Mouse (Mus musculus) c-Kit-positive CD71-positive TER-119-negative erythroid progenitor cells, embryonic 14.5 days (primary cell): ENCODE measurements around the gene Sept11.

ENCODE experiments used
- DNase-seq: peaks from one replicate; pipeline ENCODE4 v3.0.0-alpha.2; 2013; ENCODE audit warnings: low read depth

Gene Sept11

DNA sequence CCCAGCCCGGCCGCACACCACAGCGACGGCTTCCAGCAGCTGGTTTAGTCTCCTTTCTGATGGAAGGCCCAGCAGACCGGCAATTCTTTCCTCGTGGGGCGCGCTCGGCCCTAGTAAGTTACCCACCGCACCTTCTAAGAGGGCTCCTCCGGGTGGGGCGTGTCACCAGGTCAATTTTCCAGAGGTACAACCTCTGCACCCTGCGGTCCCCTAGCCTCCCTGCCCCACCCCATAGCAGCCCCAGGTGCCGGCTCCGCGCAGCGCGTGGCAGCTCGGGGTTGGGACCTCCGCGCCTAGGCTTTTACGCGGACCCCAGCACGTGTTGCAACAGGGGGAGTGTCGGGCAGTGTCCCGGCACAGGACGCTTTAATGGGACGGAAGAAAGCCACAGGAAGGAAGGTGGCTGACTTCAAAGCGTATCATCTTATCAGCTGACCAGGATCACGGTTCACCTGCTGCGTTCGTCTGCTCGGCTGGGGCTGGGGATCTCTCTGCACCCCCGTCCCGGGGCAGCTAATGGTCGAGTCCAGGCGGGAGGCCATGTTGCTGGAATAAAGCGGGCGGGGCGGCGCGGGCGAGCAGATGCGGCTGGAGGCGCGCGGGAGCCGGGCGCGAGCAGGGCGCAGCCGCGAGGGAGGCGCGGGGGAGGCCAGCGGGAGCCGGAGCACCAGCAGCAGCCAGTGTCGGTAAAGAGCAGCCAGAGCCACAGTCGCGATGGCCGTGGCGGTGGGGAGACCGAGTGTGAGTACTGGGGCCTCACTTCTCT is at the start of gene Sept11:
Sept11 (plus strand) TSS at position 581 of the 766 bp plus-strand sequence.
- peak; percentile 74 for DNase-seq

DNA sequence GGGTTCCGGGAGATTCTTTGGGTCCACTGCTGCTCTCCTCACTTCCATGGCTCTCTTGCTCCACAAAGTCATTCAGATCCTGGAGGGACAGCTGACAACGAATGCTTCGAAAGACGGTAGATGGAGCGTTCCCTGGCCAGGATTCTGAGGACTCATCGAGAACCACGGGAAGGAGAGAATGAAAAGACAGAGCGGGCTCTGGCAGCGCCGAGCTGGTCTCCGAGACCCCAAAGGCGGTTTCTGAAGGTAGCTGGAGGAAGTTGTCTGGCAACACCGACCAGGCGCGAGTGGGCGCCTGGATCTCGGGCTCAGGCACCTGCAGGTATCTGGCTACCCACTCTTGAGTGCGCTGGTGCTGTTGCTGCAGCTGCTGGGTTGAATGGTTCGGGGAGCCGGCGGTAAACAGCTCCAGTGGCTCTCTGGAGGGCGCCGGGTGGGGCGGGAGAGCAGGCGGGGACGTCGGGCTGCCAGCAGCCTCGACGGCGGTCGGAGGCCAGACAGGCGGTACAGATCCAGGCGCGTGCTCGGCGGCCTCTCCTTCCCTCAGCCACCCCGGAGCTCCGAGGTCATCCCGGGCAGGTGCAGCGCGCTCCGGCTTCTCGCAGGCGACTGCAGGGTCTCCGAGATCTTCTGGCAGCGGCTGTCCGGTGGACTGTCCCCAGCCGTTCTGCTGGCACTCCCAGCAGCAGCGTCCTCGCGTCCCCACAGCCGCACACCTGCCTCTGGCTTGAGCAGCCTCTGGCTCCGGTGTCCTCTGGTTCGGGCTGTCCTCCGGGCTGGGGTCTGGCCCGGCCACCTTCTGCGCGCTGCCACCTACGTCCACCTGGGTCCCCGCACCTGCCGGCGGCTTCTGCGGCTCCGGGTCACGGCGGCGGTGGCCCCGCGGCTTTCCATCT is 49.3 kb upstream of the Sept11 start:
- DNase-seq, result no peak

DNA sequence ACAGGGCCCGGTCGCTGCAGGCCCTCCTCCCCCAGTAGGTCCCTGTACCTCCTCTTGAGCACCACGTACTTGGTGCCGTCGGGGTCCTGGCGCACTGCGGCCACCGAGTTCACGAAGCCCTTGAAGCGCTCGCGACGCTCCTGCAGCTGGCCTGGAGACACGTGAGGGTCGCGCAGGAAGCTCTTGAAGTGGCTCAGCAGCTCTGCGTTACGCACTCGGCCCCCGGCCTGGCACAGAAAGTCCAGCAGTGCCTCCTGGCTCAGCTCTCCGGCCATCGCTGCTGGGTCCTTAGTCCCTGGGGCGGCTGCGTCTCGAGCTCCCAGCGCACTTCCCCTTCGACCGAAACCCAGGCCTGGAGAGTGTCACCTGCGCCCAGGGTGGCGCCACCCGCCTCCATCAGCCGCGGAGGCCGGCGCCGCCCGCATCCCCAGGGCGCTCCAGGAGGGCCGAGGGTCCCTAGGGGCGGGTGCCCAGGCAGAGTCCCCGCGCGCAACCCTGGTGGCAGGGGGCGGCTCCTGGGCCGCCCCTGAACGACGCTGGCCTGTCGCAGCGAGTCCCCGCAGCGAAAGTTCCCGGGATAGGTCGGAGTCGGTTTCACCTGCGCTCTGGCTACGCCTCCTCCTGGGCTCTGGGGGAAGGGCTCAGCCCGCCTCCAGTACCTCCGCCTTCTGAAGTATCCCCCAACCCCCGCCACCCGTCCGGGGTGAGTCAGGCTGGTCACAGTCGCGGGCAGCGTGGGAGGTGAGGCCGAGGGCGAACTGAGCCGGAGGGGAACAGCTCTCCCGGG is 48.5 kb upstream of the Sept11 start, which contains the start of gene Sowahb:
Sowahb (minus strand) TSS at position 439 of the 787 bp plus-strand sequence.
- DNase-seq, result no peak

DNA sequence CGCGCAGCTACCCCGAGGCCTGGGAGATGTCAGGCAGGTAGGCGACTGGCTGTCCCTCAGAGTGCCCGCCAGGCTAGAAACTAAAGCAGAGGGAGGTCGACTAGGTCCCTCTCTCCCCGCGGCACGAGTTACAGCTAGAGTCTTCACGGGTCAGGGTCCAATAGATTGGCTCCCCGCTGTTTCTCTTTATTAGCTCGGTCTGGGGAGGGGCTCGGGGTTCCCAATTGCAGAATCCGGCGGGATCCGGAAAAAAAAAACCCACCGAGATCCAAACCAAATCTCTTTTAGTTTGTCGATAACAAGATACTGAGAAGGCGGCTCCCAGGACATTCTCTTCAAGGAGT is 47.9 kb upstream of the Sept11 start:
- DNase-seq, result no peak

DNA sequence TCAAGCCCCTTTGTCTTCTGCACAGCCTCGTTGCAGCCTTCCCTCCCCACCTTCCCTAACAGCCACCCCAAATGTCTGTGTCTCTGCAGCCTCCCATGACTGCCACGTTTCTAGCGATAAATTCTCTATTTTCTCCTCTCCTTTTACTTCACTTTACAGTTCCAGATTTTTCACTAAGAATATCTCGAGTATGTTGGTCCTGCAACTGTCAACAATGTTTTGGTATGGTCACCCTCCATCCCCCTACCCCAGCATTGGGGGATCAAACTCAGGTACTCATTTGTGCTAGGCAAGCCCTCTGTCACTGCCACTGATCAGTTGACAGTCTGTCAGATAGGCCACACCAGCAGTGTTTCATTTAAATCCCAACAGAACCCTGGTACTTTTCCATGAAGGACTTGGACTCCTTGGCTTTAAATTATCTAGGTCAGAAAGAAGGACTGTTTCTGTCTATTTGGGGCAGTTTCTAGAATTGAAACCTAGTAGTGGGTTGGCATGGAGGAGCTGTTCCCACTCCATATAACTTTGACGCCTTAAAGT is 46.9 kb upstream of the Sept11 start:
- no peak for DNase-seq

DNA sequence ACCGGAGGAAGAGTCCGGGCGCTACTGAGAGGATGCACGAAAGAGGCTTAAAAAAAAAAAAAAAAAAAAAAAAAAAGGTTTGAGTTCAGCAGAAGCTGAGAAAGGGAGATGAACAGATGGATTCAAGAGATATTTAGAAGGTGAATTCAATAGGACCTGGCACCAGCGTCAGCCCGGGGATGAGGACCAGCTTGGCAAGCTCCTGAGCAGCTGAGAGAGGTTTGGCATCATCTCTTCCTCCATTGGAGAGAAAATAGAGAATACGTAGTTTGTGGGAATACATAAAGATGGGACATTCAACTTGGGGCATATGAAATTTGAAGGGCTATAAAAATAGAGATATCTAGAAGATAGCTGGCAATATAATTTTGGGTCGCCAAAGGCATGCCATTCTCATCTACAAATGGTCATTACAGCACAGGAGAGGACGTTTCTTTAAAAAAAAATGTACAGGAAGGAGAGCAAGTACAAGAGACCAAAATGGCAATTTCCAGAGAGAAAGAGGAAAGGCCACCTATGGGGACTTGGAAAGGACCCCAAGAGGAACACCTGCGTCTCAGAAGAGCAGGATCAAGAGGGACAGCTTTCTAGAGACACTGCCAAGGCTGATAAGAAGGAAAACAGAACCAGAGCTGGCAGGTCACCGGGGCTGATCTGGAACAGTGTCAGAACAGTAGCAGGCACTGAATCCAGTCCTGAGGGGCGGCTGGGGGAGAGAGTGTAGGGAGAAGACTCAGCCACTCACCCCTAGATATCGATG is 44.6 kb upstream of the Sept11 start:
- DNase-seq, result no peak

DNA sequence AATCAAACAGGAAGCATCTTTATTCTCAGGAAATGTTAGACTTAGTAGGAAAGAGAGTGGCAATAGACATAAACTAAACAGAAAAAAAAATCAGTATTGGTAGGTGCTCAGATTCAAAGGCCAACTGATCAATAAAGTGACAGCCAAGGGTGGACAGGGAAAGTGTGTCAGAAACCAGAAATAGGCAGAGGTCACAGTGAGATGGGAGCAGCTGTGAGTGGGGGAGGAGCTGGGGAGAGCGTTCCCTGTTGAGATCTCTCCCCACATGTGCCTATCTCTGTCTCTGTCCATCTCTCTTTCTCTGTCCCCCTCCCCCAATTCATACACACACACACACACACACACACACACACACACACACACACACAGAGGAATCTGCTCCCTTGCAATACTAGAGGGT is 43.3 kb upstream of the Sept11 start:
- DNase-seq, result no peak

DNA sequence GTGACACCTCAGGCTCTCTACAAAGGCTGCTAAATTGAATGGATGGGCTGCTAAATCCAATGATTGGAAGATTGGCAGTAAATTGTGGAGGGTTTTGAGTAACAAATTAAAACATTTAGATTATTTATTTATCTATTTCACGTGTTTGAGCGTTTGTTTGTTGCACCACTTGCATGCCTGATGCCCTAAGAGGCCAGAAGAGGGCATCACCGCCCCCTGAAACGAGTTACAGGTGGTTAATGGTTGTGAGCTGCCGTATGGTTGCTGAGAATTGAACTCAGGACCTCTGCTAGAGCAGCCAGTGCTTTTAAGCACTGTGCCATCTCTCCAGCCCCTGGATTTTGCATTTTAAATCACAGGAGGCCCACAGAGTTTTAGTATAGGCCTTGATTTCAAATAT is 42.2 kb upstream of the Sept11 start:
- no peak for DNase-seq

DNA sequence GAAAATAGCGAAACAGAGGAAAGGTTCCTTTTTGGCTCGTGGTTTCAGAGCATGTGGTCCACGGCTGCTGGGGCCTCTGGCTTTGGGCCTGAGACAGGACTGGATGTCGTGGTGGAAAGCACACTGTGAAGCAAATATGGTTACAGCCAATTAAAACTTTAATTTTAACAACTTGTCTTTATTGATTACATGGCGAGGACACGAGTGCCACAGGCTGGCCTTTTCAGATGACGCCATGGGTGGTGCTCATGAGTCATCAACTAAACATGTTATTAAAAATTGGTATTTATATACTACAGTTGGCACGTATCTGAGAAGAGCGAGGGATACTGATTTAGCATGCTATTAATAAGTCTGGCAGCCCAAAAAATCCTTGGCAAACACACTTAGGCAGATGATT is 41.3 kb upstream of the Sept11 start:
- DNase-seq, result no peak

DNA sequence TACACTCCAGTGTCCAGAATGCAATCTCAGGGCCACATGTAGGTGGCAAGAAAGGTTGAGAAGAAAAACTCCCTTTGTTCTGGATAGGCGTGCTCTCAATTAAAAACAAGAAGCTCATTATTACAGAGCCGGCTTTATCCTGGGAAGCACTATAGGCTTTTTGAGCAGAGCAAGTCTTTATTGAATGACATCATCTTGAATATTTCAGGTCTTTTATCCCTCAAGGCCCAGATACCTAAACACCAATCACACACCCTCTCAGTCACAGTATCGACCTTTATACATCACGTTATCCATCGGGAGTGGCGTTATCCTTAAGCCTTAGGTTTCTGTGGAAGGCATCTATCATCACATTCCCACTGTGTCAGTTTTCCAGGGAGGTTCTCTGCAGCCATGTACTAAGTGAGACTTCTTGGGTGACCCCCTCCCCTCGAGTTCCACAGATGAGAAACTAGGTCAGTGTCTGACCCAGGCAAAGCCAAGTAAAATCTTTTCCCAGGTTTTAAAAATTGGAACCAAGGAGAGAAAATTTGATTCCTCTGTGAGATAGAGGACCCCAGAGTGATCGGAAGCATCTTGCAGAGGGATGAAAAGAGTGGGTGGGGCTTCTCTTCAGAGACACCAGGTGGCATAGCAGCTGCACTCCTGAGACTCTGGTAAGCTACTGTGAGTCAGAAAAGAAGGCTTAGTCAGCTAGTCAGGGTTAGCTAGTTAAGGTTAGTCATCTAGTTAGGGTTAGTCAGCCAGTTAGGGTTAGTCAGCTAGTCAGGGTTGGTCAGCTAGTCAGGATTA is 39.4 kb upstream of the Sept11 start:
- DNase-seq, result no peak

DNA sequence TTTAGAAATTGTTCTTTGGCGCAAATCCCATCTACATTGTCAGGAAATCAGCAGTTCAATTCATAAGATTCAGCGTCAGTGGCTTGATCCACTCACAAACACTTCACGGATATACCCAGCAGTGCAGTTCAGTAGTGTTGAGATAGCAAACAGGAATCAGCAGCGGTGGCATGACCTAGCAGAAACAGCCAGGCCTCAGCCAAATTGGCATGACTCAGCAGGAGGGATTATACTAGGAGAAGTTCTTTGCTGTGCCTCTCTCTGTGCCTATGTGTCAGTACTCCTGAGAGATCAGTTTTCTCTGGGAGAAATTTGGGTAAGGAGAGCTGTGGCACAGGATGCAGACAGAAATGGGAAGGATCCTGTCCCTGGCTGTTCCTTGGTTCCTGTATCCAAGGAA is 32.4 kb upstream of the Sept11 start:
- DNase-seq, result no peak

DNA sequence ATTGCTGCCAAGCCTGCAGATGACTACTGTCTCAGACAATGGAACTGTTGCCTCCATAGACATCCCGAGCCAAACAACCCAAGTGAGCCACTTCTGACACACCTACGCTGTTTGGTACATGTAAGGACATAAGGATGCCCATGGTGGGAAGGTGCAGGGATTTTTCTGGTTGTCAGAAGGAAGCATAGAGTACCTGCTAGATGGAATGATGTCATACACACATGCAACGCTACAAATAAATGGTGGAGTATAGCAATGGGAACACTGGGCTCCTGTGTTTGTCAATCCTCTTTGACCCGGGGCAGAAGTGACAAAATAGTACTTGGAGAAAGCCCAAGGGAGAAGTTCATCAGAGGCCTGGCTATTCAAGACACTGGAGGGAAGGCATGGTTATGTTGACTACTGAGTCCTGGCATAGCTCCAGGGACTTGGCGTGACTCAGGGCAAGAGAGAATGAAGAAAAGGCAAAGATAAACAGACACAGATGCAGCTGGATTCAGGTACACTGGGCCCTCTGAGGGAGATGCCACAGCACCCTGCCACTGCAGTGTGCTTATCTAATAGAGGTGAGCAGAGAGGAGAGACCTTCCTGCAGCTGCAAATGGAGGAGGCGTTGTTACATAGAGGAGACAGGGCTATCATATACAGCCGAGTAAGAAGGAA is 15.4 kb upstream of the Sept11 start:
- DNase-seq, result no peak

DNA sequence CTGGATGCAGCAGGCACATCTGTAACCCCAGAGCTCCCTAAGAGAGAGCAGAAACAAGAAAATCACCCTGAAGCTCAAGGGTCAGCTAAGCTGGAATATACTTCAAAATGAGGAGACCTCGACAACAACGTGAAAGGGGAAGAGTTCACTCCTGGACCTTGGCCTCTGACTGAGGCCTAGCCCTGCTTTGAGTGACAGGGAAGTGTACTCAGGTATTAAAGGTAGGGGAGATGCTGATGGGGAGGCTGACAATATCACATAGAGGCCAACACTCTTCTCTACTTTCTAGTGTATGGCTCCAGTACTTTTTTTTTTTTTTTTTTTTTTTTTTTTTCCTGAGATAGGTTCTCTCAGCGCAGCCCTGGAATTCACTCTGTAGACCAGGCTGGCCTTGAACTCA is 13.6 kb upstream of the Sept11 start:
- DNase-seq, result no peak

DNA sequence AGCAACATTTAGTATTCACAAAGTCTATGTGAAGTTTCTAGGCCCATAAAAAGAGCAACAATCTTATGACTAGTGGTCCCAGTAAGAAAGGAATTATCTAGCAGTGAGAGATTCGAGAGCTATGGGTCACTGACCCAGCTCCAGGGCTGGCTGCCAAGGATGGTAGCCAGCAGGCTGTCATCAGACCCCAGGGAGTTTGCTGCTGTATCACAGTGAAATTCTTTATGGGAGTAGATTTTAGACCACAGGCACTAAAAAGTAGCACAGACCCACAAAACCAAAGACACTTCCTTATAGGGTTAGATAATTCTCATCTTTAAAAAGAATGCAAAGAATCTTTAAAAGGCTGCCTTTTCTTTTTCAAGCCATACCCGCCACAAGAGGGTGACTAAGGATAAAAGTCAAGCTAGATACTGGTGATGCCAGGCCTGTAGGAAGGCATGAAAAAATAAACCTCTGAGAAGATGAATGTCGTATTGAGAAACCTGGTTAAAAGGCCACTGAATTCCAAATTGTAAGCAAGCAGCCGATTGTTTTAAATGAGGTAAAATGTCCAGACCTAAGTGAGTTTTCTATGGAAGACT is 8.1 kb upstream of the Sept11 start:
- DNase-seq, result no peak

DNA sequence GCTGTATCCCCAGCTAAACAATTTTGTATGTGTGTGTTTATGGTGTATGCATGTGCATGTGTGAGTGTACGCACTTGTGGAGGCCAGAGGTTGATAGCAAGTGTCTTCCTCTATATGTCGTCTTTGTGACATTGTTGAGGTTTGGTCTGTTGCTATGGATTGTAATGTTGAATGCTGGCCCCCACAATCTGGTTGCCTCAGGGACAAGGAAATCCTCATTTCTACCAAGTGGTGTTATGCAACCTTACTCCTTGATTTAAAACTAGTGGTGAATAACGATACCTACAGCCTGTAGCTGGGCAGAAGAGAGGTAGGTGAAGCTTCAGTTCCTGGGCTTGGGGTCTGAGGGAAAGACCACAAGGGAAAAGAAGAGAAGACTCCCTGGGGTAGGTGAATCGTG is 7.3 kb upstream of the Sept11 start:
- no peak for DNase-seq

DNA sequence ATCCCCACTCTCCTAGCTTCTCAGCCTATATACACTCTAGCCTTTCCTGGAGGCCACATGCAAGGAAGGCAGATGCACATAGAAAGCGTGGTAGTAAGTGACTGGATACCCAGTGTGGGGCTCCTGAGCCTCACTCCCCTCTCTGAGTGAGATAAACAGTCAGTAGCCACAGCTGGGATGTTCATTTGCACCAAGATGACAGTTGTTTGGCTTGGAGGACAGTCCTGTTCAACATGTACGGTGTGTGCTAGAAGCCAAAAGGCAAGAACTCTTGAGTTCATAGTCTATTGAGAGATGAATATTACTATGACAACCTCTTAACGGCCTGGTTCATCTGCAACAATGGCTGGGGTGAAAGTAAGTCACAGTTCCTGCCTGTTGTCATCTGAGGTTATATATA is 2.0 kb upstream of the Sept11 start:
- DNase-seq, result no peak

DNA sequence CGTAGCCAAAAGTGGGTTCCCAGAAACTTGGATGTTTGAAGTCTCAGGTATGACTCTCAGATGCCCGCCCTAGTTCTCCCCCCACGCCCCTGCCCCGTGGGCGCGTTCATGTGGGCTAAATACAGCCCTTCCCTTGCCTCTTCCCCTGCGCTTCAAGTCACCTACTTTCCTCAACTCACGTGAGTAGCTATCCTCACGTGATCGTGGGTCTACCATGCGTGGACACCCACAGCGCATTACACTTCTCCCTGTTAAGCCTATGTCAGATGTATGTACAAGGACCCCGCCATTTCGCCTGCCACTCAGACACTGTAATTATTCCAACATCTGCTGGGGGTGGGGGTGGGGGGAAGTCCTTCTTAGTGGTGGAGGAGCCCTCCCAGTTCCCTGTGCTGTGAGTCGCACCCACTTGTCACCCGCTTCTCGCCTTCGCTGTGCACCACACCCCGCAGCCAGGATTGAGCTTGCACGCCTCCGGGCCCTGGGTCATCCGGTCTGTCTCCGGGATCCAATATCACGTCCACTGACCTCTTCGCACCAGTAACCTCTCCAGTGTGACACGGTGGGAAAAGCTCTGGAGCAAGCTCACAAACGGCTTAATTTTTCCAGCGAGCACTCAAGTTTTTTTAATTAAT is 973 bp upstream of the Sept11 start:
- no peak for DNase-seq

DNA sequence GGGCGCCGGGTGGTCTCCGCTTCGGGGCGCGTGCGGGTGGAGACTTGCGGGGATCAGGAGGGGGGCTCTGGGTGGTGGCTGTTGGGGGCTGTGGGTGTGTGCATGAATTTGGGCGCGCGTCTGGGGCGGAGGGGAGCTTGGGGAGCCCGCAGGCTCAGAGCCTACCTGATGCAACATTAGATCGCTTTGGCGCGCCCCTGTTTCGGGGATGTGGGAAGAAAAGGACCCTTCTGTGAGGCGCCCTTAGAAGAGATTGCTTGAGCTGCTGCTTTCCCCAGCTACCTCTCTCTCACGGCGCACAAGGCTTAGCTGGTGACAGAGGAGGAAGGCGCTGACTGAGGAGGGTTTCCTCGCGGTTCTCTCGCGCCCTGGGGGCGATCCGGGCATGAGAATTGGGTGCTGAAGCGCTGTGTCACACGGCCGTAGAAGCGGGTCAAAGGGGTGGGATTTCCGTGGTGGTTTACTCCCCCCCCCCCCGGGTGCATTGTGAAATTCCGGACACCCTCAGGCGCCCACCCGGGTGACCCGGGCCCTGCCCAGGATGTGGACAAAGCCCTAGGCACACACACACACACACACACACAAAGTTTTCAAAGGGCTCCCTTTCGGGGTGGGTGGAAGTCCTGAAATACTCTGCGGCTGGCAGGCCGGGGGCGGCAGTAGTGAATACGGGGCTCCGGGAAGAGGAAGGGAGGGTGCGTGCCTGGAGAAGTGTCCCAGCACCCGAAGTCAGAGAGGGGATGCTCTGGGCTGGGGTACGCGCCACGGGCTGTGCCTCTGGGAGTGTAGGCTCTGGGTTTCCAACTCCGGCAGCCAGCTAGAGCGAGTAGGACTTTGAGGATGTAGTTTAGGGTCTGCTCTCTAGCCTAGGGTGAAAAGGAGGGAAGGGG is 646 bp downstream of the Sept11 start:
- peak; percentile 25 for DNase-seq
